Mouse (Mus musculus): Measurements from ENCODE around the gene Atp5s. TPM values are rescaled to one million over a fixed set of nuclear protein-coding genes. Genes with fewer than 3 reads are reported as not detected.

The Atp5s gene
- 23.3 and 24.1 TPM in 2 replicates for polyA plus RNA-seq (2014; fragmentation: Nextera tagmentation; extraction: Ambion mirVana)

DNA sequence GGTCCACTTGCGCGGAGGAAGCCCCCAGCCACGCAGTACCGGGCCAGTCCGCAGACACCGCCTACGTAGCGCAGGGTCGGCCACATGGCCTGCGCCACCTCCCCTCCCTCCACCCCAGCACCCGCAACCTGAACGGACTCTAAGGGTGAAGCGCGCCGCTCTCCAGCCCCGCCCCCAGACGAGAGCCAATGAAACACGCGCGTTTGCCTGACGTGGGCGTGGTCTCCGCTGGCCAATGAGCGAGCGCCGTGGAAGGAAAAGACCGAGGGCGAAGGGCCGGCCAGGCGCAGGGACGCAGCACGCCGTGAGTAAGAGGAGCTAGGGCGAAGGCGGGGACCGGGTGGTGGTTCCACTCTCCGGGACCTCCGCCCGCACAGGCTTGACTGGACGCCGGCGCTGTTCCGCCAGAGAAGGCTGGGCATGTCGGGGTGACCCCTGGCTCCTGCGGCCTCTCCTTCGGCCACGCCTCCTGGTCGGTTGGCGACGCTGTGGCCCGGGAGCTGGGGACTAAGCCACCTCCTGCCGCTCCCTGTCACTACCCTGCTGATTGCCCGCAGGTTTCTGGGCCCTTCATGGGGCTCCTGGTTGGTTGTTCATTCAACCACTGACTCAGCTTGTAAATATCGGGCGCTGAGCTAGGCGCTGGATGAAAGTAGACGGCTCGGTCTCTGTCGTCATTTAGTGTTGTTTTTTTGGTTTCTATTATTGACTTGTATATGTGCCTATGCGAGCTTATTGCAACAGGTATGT, at the start of gene Atp5s, which contains the start of gene L2hgdh:
Gene Atp5s, plus strand, starts transcription at position 240 of the 750 bp plus-strand sequence.
Gene L2hgdh, minus strand, starts transcription at position 163 of the 750 bp plus-strand sequence.
- H3K27ac ChIP-seq (replicated peaks; ENCODE audit: low read depth, low read length), result 0 out of 2 replicates have a peak within 1 kb of the TSS, but pooled peaks have one; percentile 2
- WGBS, result under 1% methylated on average over 60 of the region's 60 CpGs
- peak within 1 kb of the TSS; percentile 55 for H3K9ac ChIP-seq (replicated peaks; ENCODE audit: low read length)
- H3K4me3 ChIP-seq (ENCODE audit: low read depth, low read length), result peak within 1 kb of the TSS; percentile 69
- DNase-seq (ENCODE audit: low spot score), result peak; percentile 98
- H3K9me3 ChIP-seq (replicated peaks; ENCODE audit: control insufficient read depth, low read length), result no peaks in the 10 kb centered on the region
- no peaks in the 10 kb centered on the region for H3K36me3 ChIP-seq (replicated peaks; ENCODE audit: control insufficient read depth, insufficient read depth, low read depth, low read length)
- H3K4me2 ChIP-seq (ENCODE audit: low read depth, low read length), result peak within 1 kb of the TSS; percentile 79
- ATAC-seq (replicated peaks; ENCODE audit: insufficient number of reproducible peaks, low FRiP score, low TSS enrichment, low read depth), result peak; percentile 98
- H3K27me3 ChIP-seq (ENCODE audit: control insufficient read depth, insufficient read depth, low read length), result no peaks in the 10 kb centered on the region
- no peaks in the 10 kb centered on the region for H3K4me1 ChIP-seq (ENCODE audit: control insufficient read depth, insufficient read depth, low read length)

DNA sequence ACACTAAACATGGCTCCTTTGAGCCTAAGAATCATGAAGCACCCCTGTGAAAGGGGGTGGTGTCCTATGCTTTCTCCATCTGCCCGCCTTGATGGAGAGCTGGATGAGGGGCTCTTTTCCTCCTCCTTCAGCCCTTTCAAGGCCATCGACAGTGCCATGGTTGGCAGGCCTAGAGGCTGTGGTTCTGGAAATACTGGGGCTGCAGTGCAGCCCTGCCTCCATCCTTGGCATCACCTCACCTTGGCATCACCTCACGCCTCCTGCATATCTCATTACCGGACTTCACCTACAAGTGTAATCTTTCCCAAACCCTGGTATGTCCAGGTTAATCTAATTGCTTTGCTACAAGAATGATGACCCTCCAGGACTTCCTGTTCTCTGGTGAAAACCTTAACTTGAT, 48.6 kb upstream of the Atp5s start:
- no peak overlapping the region for H3K4me3 ChIP-seq (ENCODE audit: low read depth, low read length)
- no peaks in the 10 kb centered on the region for H3K4me1 ChIP-seq (ENCODE audit: control insufficient read depth, insufficient read depth, low read length)
- DNase-seq (ENCODE audit: low spot score) (no peak), ATAC-seq (replicated peaks; ENCODE audit: insufficient number of reproducible peaks, low FRiP score, low TSS enrichment, low read depth) (no peak)
- H3K27ac ChIP-seq (replicated peaks; ENCODE audit: low read depth, low read length), result no peak overlapping the region
- H3K36me3 ChIP-seq (replicated peaks; ENCODE audit: control insufficient read depth, insufficient read depth, low read depth, low read length), result no peaks in the 10 kb centered on the region
- WGBS, result 89% methylated on average over 4 of the region's 4 CpGs
- H3K27me3 ChIP-seq (ENCODE audit: control insufficient read depth, insufficient read depth, low read length), result no peaks in the 10 kb centered on the region
- no peak overlapping the region for H3K4me2 ChIP-seq (ENCODE audit: low read depth, low read length)
- no peak overlapping the region for H3K9ac ChIP-seq (replicated peaks; ENCODE audit: low read length)
- no peaks in the 10 kb centered on the region for H3K9me3 ChIP-seq (replicated peaks; ENCODE audit: control insufficient read depth, low read length)

DNA sequence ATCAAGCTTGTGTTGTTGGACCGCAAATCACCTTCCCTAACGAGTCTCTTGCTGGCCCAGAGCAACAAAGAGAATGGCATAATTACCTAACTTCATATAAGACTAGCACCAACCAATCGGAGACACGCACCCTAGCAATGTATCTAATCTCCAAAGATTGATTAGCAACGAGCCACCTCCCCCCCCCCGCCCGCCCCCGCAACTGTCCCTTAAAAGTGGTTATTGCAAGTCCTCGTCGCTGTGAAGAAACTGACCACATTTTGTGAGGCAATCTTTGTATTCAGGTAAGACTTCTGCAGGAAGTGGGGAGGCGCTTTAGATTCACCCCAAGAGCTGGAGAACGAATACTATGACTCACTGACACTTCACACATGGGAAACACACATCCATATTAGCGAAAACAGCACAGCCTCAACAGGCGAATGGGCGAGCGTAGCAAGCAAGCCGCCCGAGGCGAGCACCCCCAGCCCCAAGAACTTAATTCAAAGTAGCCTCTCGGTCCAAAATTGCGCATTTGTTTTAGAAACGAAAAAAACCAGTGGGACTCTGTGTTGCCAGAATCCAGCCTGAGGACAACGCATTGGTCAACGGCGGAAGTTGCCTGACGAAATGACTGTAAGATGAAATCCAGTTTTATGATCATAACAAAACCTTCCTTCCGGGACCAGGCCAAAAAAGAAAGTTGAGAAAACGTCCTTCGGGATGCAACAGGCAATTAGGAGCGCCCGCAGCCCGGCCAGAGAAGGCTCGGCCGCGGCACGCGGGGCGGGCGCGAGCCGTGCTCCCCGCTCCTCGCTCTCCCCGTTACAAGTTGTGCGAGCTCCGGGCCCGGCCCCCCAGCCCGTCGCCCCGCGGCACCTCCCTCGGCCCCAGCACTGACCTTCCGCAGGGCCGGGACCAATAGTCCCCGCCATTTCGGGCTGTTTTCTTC, 43.9 kb upstream of the Atp5s start:
- peak overlapping the region; percentile 94 for H3K4me3 ChIP-seq (ENCODE audit: low read depth, low read length)
- peak overlapping the region; percentile 71 for H3K4me2 ChIP-seq (ENCODE audit: low read depth, low read length)
- peak overlapping the region; percentile 98 for H3K9ac ChIP-seq (replicated peaks; ENCODE audit: low read length)
- H3K4me1 ChIP-seq (ENCODE audit: control insufficient read depth, insufficient read depth, low read length), result no peaks in the 10 kb centered on the region
- peak overlapping the region; percentile 91 for H3K27ac ChIP-seq (replicated peaks; ENCODE audit: low read depth, low read length)
- no peaks in the 10 kb centered on the region for H3K9me3 ChIP-seq (replicated peaks; ENCODE audit: control insufficient read depth, low read length)
- no peaks in the 10 kb centered on the region for H3K36me3 ChIP-seq (replicated peaks; ENCODE audit: control insufficient read depth, insufficient read depth, low read depth, low read length)
- H3K27me3 ChIP-seq (ENCODE audit: control insufficient read depth, insufficient read depth, low read length), result no peaks in the 10 kb centered on the region
- DNase-seq (ENCODE audit: low spot score) (peak; percentile 55), ATAC-seq (replicated peaks; ENCODE audit: insufficient number of reproducible peaks, low FRiP score, low TSS enrichment, low read depth) (no peak)
- 1% methylated on average over 51 of the region's 56 CpGs for WGBS

GRCm38 (mm10) chr12:69681566-69682061, 43.1 kb upstream of the Atp5s start, which contains the start of gene Sos2:
Gene Sos2, minus strand, starts transcription at chr12:69681852.
- H3K27ac ChIP-seq (replicated peaks; ENCODE audit: low read depth, low read length), result peak within 1 kb of the TSS; percentile 91
- peak; percentile 78 for ATAC-seq (replicated peaks; ENCODE audit: insufficient number of reproducible peaks, low FRiP score, low TSS enrichment, low read depth)
- DNase-seq (ENCODE audit: low spot score), result peak; percentile 68
- H3K9me3 ChIP-seq (replicated peaks; ENCODE audit: control insufficient read depth, low read length), result no peaks in the 10 kb centered on the region
- H3K4me2 ChIP-seq (ENCODE audit: low read depth, low read length), result peak within 1 kb of the TSS; percentile 71
- 0% methylated on average over 32 of the region's 85 CpGs for WGBS
- no peaks in the 10 kb centered on the region for H3K27me3 ChIP-seq (ENCODE audit: control insufficient read depth, insufficient read depth, low read length)
- no peaks in the 10 kb centered on the region for H3K4me1 ChIP-seq (ENCODE audit: control insufficient read depth, insufficient read depth, low read length)
- peak within 1 kb of the TSS; percentile 94 for H3K4me3 ChIP-seq (ENCODE audit: low read depth, low read length)
- no peaks in the 10 kb centered on the region for H3K36me3 ChIP-seq (replicated peaks; ENCODE audit: control insufficient read depth, insufficient read depth, low read depth, low read length)
- peak within 1 kb of the TSS; percentile 98 for H3K9ac ChIP-seq (replicated peaks; ENCODE audit: low read length)

DNA sequence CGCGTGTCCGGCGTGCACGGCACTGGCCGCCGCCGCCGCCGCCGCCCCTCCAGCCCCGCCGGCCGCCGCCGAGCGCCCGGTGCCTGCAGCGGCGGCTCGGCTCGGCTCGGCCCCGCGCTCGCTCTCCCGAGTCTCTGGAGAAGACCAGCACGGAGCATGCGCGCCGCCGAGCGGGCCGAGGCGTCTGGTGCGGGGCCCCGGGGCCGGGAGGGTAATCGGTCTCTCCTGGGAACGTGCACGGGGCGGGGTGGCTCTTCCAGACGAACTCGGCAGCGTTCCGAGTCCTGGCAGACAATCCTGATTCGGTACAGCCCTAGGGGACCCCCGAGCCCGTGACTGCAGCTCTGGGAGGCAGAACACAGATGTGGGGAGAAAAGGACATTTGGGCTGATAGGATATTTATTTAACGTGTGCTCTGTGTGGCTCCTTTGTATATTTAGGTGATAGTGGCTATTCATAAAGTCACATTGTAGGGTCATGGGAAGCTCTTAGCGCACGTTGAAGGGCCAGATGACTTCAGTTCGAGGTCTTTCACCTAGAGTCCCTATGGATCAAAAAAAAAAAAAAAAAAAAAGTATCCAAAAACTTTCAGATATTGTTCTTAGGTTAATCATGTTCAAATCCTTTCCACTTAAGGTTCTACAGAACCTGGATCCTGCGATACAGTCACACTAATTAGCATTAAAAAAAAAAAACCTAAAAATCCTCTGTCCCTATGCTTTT, 42.5 kb upstream of the Atp5s start:
- ATAC-seq (replicated peaks; ENCODE audit: insufficient number of reproducible peaks, low FRiP score, low TSS enrichment, low read depth) (peak; percentile 88), DNase-seq (ENCODE audit: low spot score) (peak; percentile 88)
- no peaks in the 10 kb centered on the region for H3K9me3 ChIP-seq (replicated peaks; ENCODE audit: control insufficient read depth, low read length)
- H3K27me3 ChIP-seq (ENCODE audit: control insufficient read depth, insufficient read depth, low read length), result no peaks in the 10 kb centered on the region
- H3K36me3 ChIP-seq (replicated peaks; ENCODE audit: control insufficient read depth, insufficient read depth, low read depth, low read length), result no peaks in the 10 kb centered on the region
- WGBS, result under 1% methylated on average over 36 of the region's 54 CpGs
- peak overlapping the region; percentile 98 for H3K9ac ChIP-seq (replicated peaks; ENCODE audit: low read length)
- peak overlapping the region; percentile 94 for H3K4me3 ChIP-seq (ENCODE audit: low read depth, low read length)
- H3K4me2 ChIP-seq (ENCODE audit: low read depth, low read length), result peak overlapping the region; percentile 71
- H3K27ac ChIP-seq (replicated peaks; ENCODE audit: low read depth, low read length), result peak overlapping the region; percentile 91
- H3K4me1 ChIP-seq (ENCODE audit: control insufficient read depth, insufficient read depth, low read length), result no peaks in the 10 kb centered on the region

GRCm38 (mm10) chr12:69682788-69683419, 41.8 kb upstream of the Atp5s start:
- WGBS, result 46% methylated on average over 14 of the region's 14 CpGs
- DNase-seq (ENCODE audit: low spot score) (peak; percentile 27), ATAC-seq (replicated peaks; ENCODE audit: insufficient number of reproducible peaks, low FRiP score, low TSS enrichment, low read depth) (no peak)
- no peak overlapping the region; the same call in 1 of the 2 replicates for H3K4me2 ChIP-seq (ENCODE audit: low read depth, low read length)
- H3K9me3 ChIP-seq (replicated peaks; ENCODE audit: control insufficient read depth, low read length), result no peaks in the 10 kb centered on the region
- no peaks in the 10 kb centered on the region for H3K27me3 ChIP-seq (ENCODE audit: control insufficient read depth, insufficient read depth, low read length)
- no peaks in the 10 kb centered on the region for H3K4me1 ChIP-seq (ENCODE audit: control insufficient read depth, insufficient read depth, low read length)
- no peak overlapping the region; the same call in 1 of the 2 replicates for H3K4me3 ChIP-seq (ENCODE audit: low read depth, low read length)
- no peaks in the 10 kb centered on the region for H3K36me3 ChIP-seq (replicated peaks; ENCODE audit: control insufficient read depth, insufficient read depth, low read depth, low read length)
- no peak overlapping the region for H3K27ac ChIP-seq (replicated peaks; ENCODE audit: low read depth, low read length)
- H3K9ac ChIP-seq (replicated peaks; ENCODE audit: low read length), result no peak overlapping the region

DNA sequence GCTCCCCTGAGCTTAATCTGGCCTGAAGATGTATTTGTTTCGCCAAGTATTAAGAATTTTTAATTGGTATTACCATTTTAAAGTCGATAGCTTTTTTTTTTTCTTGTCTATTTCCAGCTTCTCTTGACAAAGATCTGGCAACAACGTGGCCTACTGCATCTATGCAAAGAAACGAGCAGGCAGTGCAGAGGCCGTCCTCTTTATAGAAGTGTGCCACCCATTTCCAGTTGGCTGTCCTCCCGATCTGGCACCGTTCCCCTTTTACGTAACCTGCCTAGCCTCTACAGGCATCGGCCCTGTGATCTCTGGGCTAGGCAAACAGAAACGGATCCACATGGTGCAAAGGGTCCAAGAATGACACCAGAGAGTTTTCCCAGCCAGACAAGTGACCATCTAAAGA, 41.2 kb upstream of the Atp5s start:
- 58% methylated on average over 10 of the region's 10 CpGs for WGBS
- H3K36me3 ChIP-seq (replicated peaks; ENCODE audit: control insufficient read depth, insufficient read depth, low read depth, low read length), result no peaks in the 10 kb centered on the region
- H3K4me2 ChIP-seq (ENCODE audit: low read depth, low read length), result no peak overlapping the region
- H3K4me3 ChIP-seq (ENCODE audit: low read depth, low read length), result no peak overlapping the region
- no peak overlapping the region for H3K27ac ChIP-seq (replicated peaks; ENCODE audit: low read depth, low read length)
- no peak overlapping the region for H3K9ac ChIP-seq (replicated peaks; ENCODE audit: low read length)
- H3K4me1 ChIP-seq (ENCODE audit: control insufficient read depth, insufficient read depth, low read length), result no peaks in the 10 kb centered on the region
- H3K9me3 ChIP-seq (replicated peaks; ENCODE audit: control insufficient read depth, low read length), result no peaks in the 10 kb centered on the region
- ATAC-seq (replicated peaks; ENCODE audit: insufficient number of reproducible peaks, low FRiP score, low TSS enrichment, low read depth) (no peak), DNase-seq (ENCODE audit: low spot score) (no peak)
- H3K27me3 ChIP-seq (ENCODE audit: control insufficient read depth, insufficient read depth, low read length), result no peaks in the 10 kb centered on the region
